Mouse (Mus musculus) brain, embryonic 14.5 days (tissue): Measurements from ENCODE around the gene Rbm6.

Source experiments
- CTCF ChIP-seq: fragments of 200-500 bp; IDR thresholded peaks from 2 replicates; pipeline ENCODE4 v1.5.1; 2012; ENCODE audit warnings: inconsistent platforms, mild to moderate bottlenecking, moderate library complexity, borderline replicate concordance; ENCODE audit not compliant: insufficient read depth, insufficient read length; ENCODE audit errors: extremely low read depth
- POLR2A ChIP-seq: fragments of 200-500 bp; IDR thresholded peaks from 2 replicates; pipeline ENCODE4 v1.6.1; 2012; ENCODE audit warnings: mild to moderate bottlenecking, inconsistent platforms, borderline replicate concordance; ENCODE audit not compliant: poor library complexity, insufficient read depth, insufficient read length, severe bottlenecking; ENCODE audit errors: extremely low read depth

- no peak for TF ChIP-seq CTCF
- TF ChIP-seq POLR2A, result no peak
Observed at GRCm38 (mm10) chr9:107774411-107774810, 98.6 kb downstream of the Rbm6 start.
